Mouse (Mus musculus) large intestine, adult 2 months (tissue): ENCODE measurements around the gene Mtmr14. TPM values are rescaled to one million over a fixed set of nuclear protein-coding genes. Genes with fewer than 3 reads are reported as not detected.

Experiments
- DNase-seq: peaks from one replicate; pipeline ENCODE4 v3.0.0-alpha.2; 2012; ENCODE audit warnings: low read depth, low spot score
- WGBS: fragments of 180-500 bp; shearing (Covaris S2); methylation state at CpG from one replicate; pipeline ENCODE4 v1.1.7; 2018; 5-methylcytosine and 5-hydroxymethylcytosine counted together
- polyA plus RNA-seq: library from polyadenylated mRNA; depleted of rRNA; stranded (reverse); fragments of >200 nt; gene quantifications from 2 replicates; pipeline ENCODE4 v1.2.3, GENCODE M21; 2012; rRNA removed

The Mtmr14 gene
- polyA plus RNA-seq, 1 experiment, result 40.6 TPM

- DNase-seq, result peak; percentile 98
- WGBS, result 1% methylated on average over 52 of the region's 52 CpGs
Measured at GRCm38 (mm10) chr6:113326533-113327315, 89.1 kb downstream of the Mtmr14 start, which contains the start of gene Ogg1. Ogg1 (plus strand) TSS chr6:113326972.

- no peak for DNase-seq
- WGBS, result 100% methylated on average over 1 of the region's 1 CpGs
Measured at GRCm38 (mm10) chr6:113329396-113329795, 91.8 kb downstream of the Mtmr14 start.

GRCm38 (mm10) chr6:113330547-113330946 lies 92.9 kb downstream of the Mtmr14 start:
- DNase-seq, result no peak
- 29% methylated on average over 2 of the region's 2 CpGs for whole genome bisulfite sequencing

Other genes with a start within 250 kb of the Mtmr14 start
- gene Thumpd3, start 191.6 kb upstream of the Mtmr14 start, polyA plus RNA-seq, result 10.6 and 11.3 TPM in 2 replicates
- gene Setd5, start 160.5 kb upstream of the Mtmr14 start, polyA plus RNA-seq, result 23.2 and 31.5 TPM in 2 replicates
- 0.26 and 0.46 TPM in 2 replicates for gene Lhfpl4, start 42.5 kb upstream of the Mtmr14 start, polyA plus RNA-seq
- gene Cpne9, start 44.5 kb downstream of the Mtmr14 start, polyA plus RNA-seq, result 0.10 TPM in 1 of 2 replicates, not detected in the other
- 14.5 and 20.5 TPM in 2 replicates for gene Brpf1, start 69.3 kb downstream of the Mtmr14 start, polyA plus RNA-seq
- 16.9 and 18.1 TPM in 2 replicates for gene Ogg1, start 89.1 kb downstream of the Mtmr14 start, polyA plus RNA-seq
- 19.6 and 20.4 TPM in 2 replicates for gene Camk1, start 106.1 kb downstream of the Mtmr14 start, polyA plus RNA-seq
- 19.8 and 21.2 TPM in 2 replicates for gene Tada3, start 140.0 kb downstream of the Mtmr14 start, polyA plus RNA-seq
- gene Arpc4, start 140.3 kb downstream of the Mtmr14 start, polyA plus RNA-seq, result 131 and 134 TPM in 2 replicates
- gene Ttll3, start 151.4 kb downstream of the Mtmr14 start, polyA plus RNA-seq, result 13.5 and 15.6 TPM in 2 replicates
- gene Rpusd3, start 181.5 kb downstream of the Mtmr14 start, polyA plus RNA-seq, result 48.7 and 58.6 TPM in 2 replicates
- gene Cidec, start 197.9 kb downstream of the Mtmr14 start, polyA plus RNA-seq, result 49.1 and 148 TPM in 2 replicates
- 68.4 and 72.0 TPM in 2 replicates for gene Jagn1, start 204.7 kb downstream of the Mtmr14 start, polyA plus RNA-seq
- 4.8 and 7.5 TPM in 2 replicates for gene Il17re, start 220.6 kb downstream of the Mtmr14 start, polyA plus RNA-seq
- gene Il17rc, start 233.6 kb downstream of the Mtmr14 start, polyA plus RNA-seq, result 341 and 416 TPM in 2 replicates
- gene Creld1, start 245.5 kb downstream of the Mtmr14 start, polyA plus RNA-seq, result 11.9 and 12.3 TPM in 2 replicates